8 mouse cellular contexts compared by ENCODE assay signal in genomic region chr1:57269679-57270354, GRCm38 (mm10).
DNase-seq lines count a peak whose midpoint lies in the region; ATAC-seq and TF ChIP-seq lines count a peak whose summit lies in the region.

No protein-coding gene starts in this region.

- no peaks in the 10 kb centered on the region for H3K36me3 ChIP-seq in heart, postnatal 0 days (replicated peaks; ENCODE audit: control insufficient read depth, insufficient read depth, low read length)
- no peaks in the 10 kb centered on the region for H3K36me3 ChIP-seq in heart, embryonic 11.5 days (ENCODE audit: control insufficient read depth, insufficient read depth, low read length)
- no peaks in the 10 kb centered on the region for H3K36me3 ChIP-seq in midbrain, embryonic 16.5 days (ENCODE audit: control insufficient read depth, insufficient read depth, low read length)

- H3K9ac ChIP-seq in heart, postnatal 0 days (replicated peaks; ENCODE audit: low read depth, low read length), result no peak overlapping the region
- no peak overlapping the region for H3K9ac ChIP-seq in heart, embryonic 11.5 days (ENCODE audit: low read depth, low read length)
- no peak overlapping the region for H3K9ac ChIP-seq in midbrain, embryonic 16.5 days (ENCODE audit: low read depth, low read length)

- no peaks in the 10 kb centered on the region for H3K4me1 ChIP-seq in heart, postnatal 0 days (ENCODE audit: control insufficient read depth, insufficient read depth)
- H3K4me1 ChIP-seq in heart, embryonic 11.5 days (ENCODE audit: control insufficient read depth, insufficient read depth, low read length), result no peaks in the 10 kb centered on the region
- H3K4me1 ChIP-seq in midbrain, embryonic 16.5 days (ENCODE audit: control insufficient read depth, insufficient read depth, low read length), result no peaks in the 10 kb centered on the region; the same call in 1 of the 2 replicates

- H3K4me3 ChIP-seq in heart, postnatal 0 days (ENCODE audit: low read depth, low read length), result no peak overlapping the region
- H3K4me3 ChIP-seq in heart, embryonic 11.5 days (ENCODE audit: low read depth, low read length), result no peak overlapping the region
- H3K4me3 ChIP-seq in midbrain, embryonic 16.5 days (ENCODE audit: low read depth, low read length), result no peak overlapping the region

- 40% methylated on average over 13 of the region's 13 CpGs for WGBS in heart, postnatal 0 days
- WGBS in heart, embryonic 11.5 days (ENCODE audit: insufficient replicate concordance), result 39% methylated on average over 13 of the region's 13 CpGs
- WGBS in midbrain, embryonic 16.5 days, result 52% methylated on average over 13 of the region's 13 CpGs

- H3K27ac ChIP-seq in heart, postnatal 0 days (ENCODE audit: low read depth), result no peak overlapping the region
- H3K27ac ChIP-seq in heart, embryonic 11.5 days (ENCODE audit: low read depth, low read length), result no peak overlapping the region
- H3K27ac ChIP-seq in midbrain, embryonic 16.5 days (ENCODE audit: low read length), result no peak overlapping the region

- H3K4me2 ChIP-seq in heart, postnatal 0 days (ENCODE audit: low read depth, low read length), result no peak overlapping the region
- no peak overlapping the region for H3K4me2 ChIP-seq in heart, embryonic 11.5 days
- H3K4me2 ChIP-seq in midbrain, embryonic 16.5 days (ENCODE audit: low read length), result no peak overlapping the region

- no peak; the same call in 1 of the 2 replicates for ATAC-seq in heart, postnatal 0 days (ENCODE audit: insufficient read depth, low read depth)
- no peak for ATAC-seq in heart, embryonic 11.5 days (replicated peaks; ENCODE audit: insufficient number of reproducible peaks, low FRiP score, low TSS enrichment)
- peak; percentile 90; the same call in 1 of the 2 replicates for ATAC-seq in midbrain, embryonic 16.5 days

- TF ChIP-seq CTCF in heart, postnatal 0 days (IDR thresholded peaks at IDR 0.05; ENCODE audit: low read depth), result peak; percentile 65

- H3K9me3 ChIP-seq in heart, postnatal 0 days (replicated peaks; ENCODE audit: control insufficient read depth, low read length), result no peaks in the 10 kb centered on the region
- H3K9me3 ChIP-seq in heart, embryonic 11.5 days (replicated peaks; ENCODE audit: control insufficient read depth, low read length), result no peaks in the 10 kb centered on the region
- H3K9me3 ChIP-seq in midbrain, embryonic 16.5 days (replicated peaks; ENCODE audit: control insufficient read depth, low read length, poor library complexity, severe bottlenecking), result no peaks in the 10 kb centered on the region

- peak; percentile 30 for DNase-seq in heart, postnatal 0 days (ENCODE audit: low spot score)
- DNase-seq in cerebellum, postnatal 10 days, result peak; percentile 90 to 91
- peak; percentile 55 to 91 for DNase-seq in frontal cortex, adult 2 months (ENCODE audit: extremely low spot score in 1 of 2, low spot score in 1 of 2)
- DNase-seq in kidney, adult 8-10 months, result peak; percentile 17 to 65
- peak; percentile 60 to 75 for DNase-seq in left cerebral cortex, postnatal 36 days (ENCODE audit: low spot score in 2 of 2)
- peak; percentile 71 for DNase-seq in urinary bladder, postnatal 14 days (ENCODE audit: low spot score)

- intact Hi-C loops in left cerebral cortex, postnatal 36 days (cut with DNase I), result loop anchor here (5.0 to 10.0 kb wide), 3 partner anchors 63 to 1383 kb away; partner anchors contain the start of gene Satb2

- no peaks in the 10 kb centered on the region for H3K27me3 ChIP-seq in heart, postnatal 0 days (ENCODE audit: control insufficient read depth, insufficient read depth, low read length)
- H3K27me3 ChIP-seq in heart, embryonic 11.5 days (ENCODE audit: control insufficient read depth, insufficient read depth, low read length), result no peaks in the 10 kb centered on the region
- peaks cover 7% of the 10 kb centered on the region for H3K27me3 ChIP-seq in midbrain, embryonic 16.5 days (ENCODE audit: control insufficient read depth, insufficient read depth, low read depth, low read length)

- TF ChIP-seq EP300 in heart, postnatal 0 days (IDR thresholded peaks at IDR 0.05; ENCODE audit: low read depth), result no peak

Comparison
In these comparisons a context has a peak if more than half of its experiments do, and no peak if none do; other contexts are left out.
1. DNase-seq: peak in every context shown above with its lines; median percentile 90 in cerebellum, postnatal 10 days; 73 in frontal cortex, adult 2 months; 71 in urinary bladder, postnatal 14 days; 68 in left cerebral cortex, postnatal 36 days; 41 in kidney, adult 8-10 months; 30 in heart, postnatal 0 days.